10 mouse cellular contexts compared by ENCODE assay signal in the genomic region with DNA sequence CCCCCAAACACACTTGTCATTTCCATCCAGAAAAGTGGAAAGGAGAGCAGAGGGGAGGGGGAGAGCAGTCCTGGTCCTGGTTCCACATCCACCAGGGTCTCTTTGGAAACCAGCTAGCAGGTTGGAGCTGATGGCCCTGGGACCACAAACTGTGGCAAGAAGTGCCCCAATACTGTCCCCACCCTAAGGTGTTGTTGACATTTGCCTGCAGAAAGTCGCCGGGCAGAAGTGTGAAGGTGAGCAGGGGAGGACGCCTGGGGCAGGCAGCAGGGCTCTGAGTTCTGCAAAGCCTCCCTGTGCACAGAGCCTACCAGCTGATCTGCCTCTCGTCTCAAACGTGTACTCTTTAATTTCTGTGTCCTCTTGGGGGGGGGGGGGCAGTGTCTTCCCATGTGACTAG. TPM values are rescaled to one million over a fixed set of nuclear protein-coding genes. Genes with fewer than 3 reads are reported as not detected.
DNase-seq lines count a peak whose midpoint lies in the region; ATAC-seq lines count a peak whose summit lies in the region.
"Had no signal": no experiment of that assay in that cellular context is flagged by ENCODE, and none has a peak within 500 bp of the region (broad histone marks: within the 10 kb centered on the region; RNA-seq: fewer than 3 reads in every experiment).

No protein-coding gene starts in this region.

- no peak for DNase-seq in kidney, adult 11 months
- DNase-seq in cerebellum, postnatal 25 days = no peak
- DNase-seq in cerebellum, postnatal 4 days (ENCODE audit: low spot score in 2 of 2) = no peak
- DNase-seq: layer of hippocampus, postnatal 36 days; right cerebral cortex, adult 18-20 months; thymus, adult 18-20 months had no signal

- WGBS in kidney, embryonic 15.5 days = 16% methylated on average over 5 of the region's 5 CpGs
- WGBS in heart, embryonic 11.5 days (ENCODE audit: insufficient replicate concordance) = 5% methylated on average over 5 of the region's 5 CpGs
- WGBS in hindbrain, embryonic 12.5 days = 27% methylated on average over 5 of the region's 5 CpGs
- 23% methylated on average over 5 of the region's 5 CpGs for WGBS in neural tube, embryonic 14.5 days

- H3K27ac ChIP-seq in kidney, embryonic 15.5 days = no peak overlapping the region
- H3K27ac ChIP-seq in heart, embryonic 11.5 days (ENCODE audit: low read depth, low read length) = peak overlapping the region; percentile 74
- H3K27ac ChIP-seq in hindbrain, embryonic 12.5 days = peak overlapping the region; percentile 69
- peak overlapping the region; percentile 60; the same call in 1 of the 2 replicates for H3K27ac ChIP-seq in neural tube, embryonic 14.5 days (ENCODE audit: low read depth, low read length)

- ATAC-seq in kidney, embryonic 15.5 days (replicated peaks; ENCODE audit: low FRiP score) = no peak
- ATAC-seq in heart, embryonic 11.5 days (replicated peaks; ENCODE audit: insufficient number of reproducible peaks, low FRiP score, low TSS enrichment) = 0 out of 2 replicates have a peak, but pooled peaks have one; percentile 44
- no peak for ATAC-seq in hindbrain, embryonic 12.5 days (ENCODE audit: low FRiP score)
- ATAC-seq in neural tube, embryonic 14.5 days (ENCODE audit: low read depth) = no peak

- peaks cover 55% of the 10 kb centered on the region for H3K27me3 ChIP-seq in kidney, embryonic 15.5 days
- peaks cover 8% of the 10 kb centered on the region for H3K27me3 ChIP-seq in heart, embryonic 11.5 days (ENCODE audit: control insufficient read depth, insufficient read depth, low read length)
- peaks cover 34% of the 10 kb centered on the region for H3K27me3 ChIP-seq in hindbrain, embryonic 12.5 days
- H3K27me3 ChIP-seq in neural tube, embryonic 14.5 days (ENCODE audit: control insufficient read depth, insufficient read depth, low read length) = no peaks in the 10 kb centered on the region

- H3K4me3 ChIP-seq in kidney, embryonic 15.5 days (replicated peaks) = no peak overlapping the region
- H3K4me3 ChIP-seq in heart, embryonic 11.5 days (ENCODE audit: low read depth, low read length) = no peak overlapping the region
- H3K4me3 ChIP-seq in hindbrain, embryonic 12.5 days = no peak overlapping the region
- H3K4me3 ChIP-seq in neural tube, embryonic 14.5 days (ENCODE audit: low read depth, low read length) = no peak overlapping the region

- no peak overlapping the region for H3K9ac ChIP-seq in kidney, embryonic 15.5 days
- H3K9ac ChIP-seq in heart, embryonic 11.5 days (ENCODE audit: low read depth, low read length) = no peak overlapping the region; the same call in 1 of the 2 replicates
- no peak overlapping the region; the same call in 1 of the 2 replicates for H3K9ac ChIP-seq in hindbrain, embryonic 12.5 days
- no peak overlapping the region for H3K9ac ChIP-seq in neural tube, embryonic 14.5 days (replicated peaks; ENCODE audit: low read depth, low read length)

- no peaks in the 10 kb centered on the region for H3K36me3 ChIP-seq in kidney, embryonic 15.5 days
- no peaks in the 10 kb centered on the region for H3K36me3 ChIP-seq in heart, embryonic 11.5 days (ENCODE audit: control insufficient read depth, insufficient read depth, low read length)
- no peaks in the 10 kb centered on the region for H3K36me3 ChIP-seq in hindbrain, embryonic 12.5 days
- no peaks in the 10 kb centered on the region for H3K36me3 ChIP-seq in neural tube, embryonic 14.5 days (ENCODE audit: control insufficient read depth, insufficient read depth, low read length)

- peaks cover 27% of the 10 kb centered on the region for H3K4me1 ChIP-seq in kidney, embryonic 15.5 days
- H3K4me1 ChIP-seq in heart, embryonic 11.5 days (ENCODE audit: control insufficient read depth, insufficient read depth, low read length) = peaks cover 25% of the 10 kb centered on the region
- peaks cover 63% of the 10 kb centered on the region for H3K4me1 ChIP-seq in hindbrain, embryonic 12.5 days
- peaks cover 24% of the 10 kb centered on the region for H3K4me1 ChIP-seq in neural tube, embryonic 14.5 days (ENCODE audit: control insufficient read depth, insufficient read depth, low read length)

- H3K4me2 ChIP-seq in kidney, embryonic 15.5 days = peak overlapping the region; percentile 52
- peak overlapping the region; percentile 60 for H3K4me2 ChIP-seq in heart, embryonic 11.5 days
- peak overlapping the region; percentile 33; the same call in 1 of the 2 replicates for H3K4me2 ChIP-seq in hindbrain, embryonic 12.5 days (replicated peaks)
- no peak overlapping the region for H3K4me2 ChIP-seq in neural tube, embryonic 14.5 days (ENCODE audit: low read depth, low read length)

- H3K9me3 ChIP-seq in kidney, embryonic 15.5 days (replicated peaks) = no peaks in the 10 kb centered on the region
- H3K9me3 ChIP-seq in heart, embryonic 11.5 days (replicated peaks; ENCODE audit: control insufficient read depth, low read length) = no peaks in the 10 kb centered on the region
- no peaks in the 10 kb centered on the region for H3K9me3 ChIP-seq in hindbrain, embryonic 12.5 days (replicated peaks)
- no peaks in the 10 kb centered on the region for H3K9me3 ChIP-seq in neural tube, embryonic 14.5 days (ENCODE audit: control insufficient read depth, low read length)

RNA-seq across cellular contexts. Expression of a gene that starts 54.2 kb away (rescaled TPM):
- 10.0 and 13.7 TPM in 2 replicates for polyA plus RNA-seq in kidney, embryonic 15.5 days (2015; fragmentation: Nextera tagmentation; extraction: Ambion mirVana)
- 13.0 and 13.4 TPM in 2 replicates for polyA plus RNA-seq in heart, embryonic 11.5 days (2014; fragmentation: Nextera tagmentation; extraction: Ambion mirVana)
- 7.9 and 11.0 TPM in 2 replicates for polyA plus RNA-seq in hindbrain, embryonic 12.5 days (2016; fragmentation: Nextera tagmentation; extraction: Ambion mirVana)
- polyA plus RNA-seq in neural tube, embryonic 14.5 days (2014; fragmentation: Nextera tagmentation; extraction: Ambion mirVana) = 13.3 and 13.5 TPM in 2 replicates
